Mouse (Mus musculus): ENCODE data around the gene Atp6v0a1. TPM values are rescaled to one million over a fixed set of nuclear protein-coding genes. Genes with fewer than 3 reads are reported as not detected.

Atp6v0a1 gene
- polyA plus RNA-seq, 1 experiment = 26.7 TPM

- H3K4me1 ChIP-seq (ENCODE audit: control insufficient read depth, insufficient read depth, insufficient read length, low read length) = peaks cover 1% of the 10 kb centered on the region; the same call in 1 of the 2 replicates
- peak within 1 kb of the TSS; percentile 58 for H3K27ac ChIP-seq (replicated peaks; ENCODE audit: low read depth, low read length)
- H3K4me3 ChIP-seq (ENCODE audit: insufficient read depth, low read depth, low read length) = peak within 1 kb of the TSS; percentile 77
Measured at GRCm38 (mm10) chr11:101069391-101070188, 60.3 kb downstream of the Atp6v0a1 start, which contains the start of gene Naglu. Naglu (plus strand) TSS chr11:101070012.

GRCm38 (mm10) chr11:101070189-101070527 lies 60.9 kb downstream of the Atp6v0a1 start:
- H3K27ac ChIP-seq (replicated peaks; ENCODE audit: low read depth, low read length) = no peak overlapping the region
- H3K4me1 ChIP-seq (ENCODE audit: control insufficient read depth, insufficient read depth, insufficient read length, low read length) = no peaks in the 10 kb centered on the region
- peak overlapping the region; percentile 77 for H3K4me3 ChIP-seq (ENCODE audit: insufficient read depth, low read depth, low read length)

GRCm38 (mm10) chr11:101070987-101071386 lies 61.7 kb downstream of the Atp6v0a1 start:
- no peaks in the 10 kb centered on the region for H3K4me1 ChIP-seq (ENCODE audit: control insufficient read depth, insufficient read depth, insufficient read length, low read length)
- no peak overlapping the region for H3K27ac ChIP-seq (replicated peaks; ENCODE audit: low read depth, low read length)
- no peak overlapping the region; the same call in 1 of the 2 replicates for H3K4me3 ChIP-seq (ENCODE audit: insufficient read depth, low read depth, low read length)

GRCm38 (mm10) chr11:101071810-101072428 lies 62.7 kb downstream of the Atp6v0a1 start:
- no peak overlapping the region for H3K4me3 ChIP-seq (ENCODE audit: insufficient read depth, low read depth, low read length)
- H3K27ac ChIP-seq (replicated peaks; ENCODE audit: low read depth, low read length) = no peak overlapping the region
- no peaks in the 10 kb centered on the region for H3K4me1 ChIP-seq (ENCODE audit: control insufficient read depth, insufficient read depth, insufficient read length, low read length)

- Histone ChIP-seq H3K4me1 (ENCODE audit: control insufficient read depth, insufficient read depth, insufficient read length, low read length) (no peaks in the 10 kb centered on the region), H3K4me3 (ENCODE audit: insufficient read depth, low read depth, low read length) (no peak within 1 kb of the TSS), H3K27ac (replicated peaks; ENCODE audit: low read depth, low read length) (no peak within 1 kb of the TSS)
Measured at GRCm38 (mm10) chr11:101078121-101078520, 68.9 kb downstream of the Atp6v0a1 start, which contains the start of gene Hsd17b1. Hsd17b1 (plus strand) TSS chr11:101078411.

- no peak overlapping the region for H3K4me3 ChIP-seq (ENCODE audit: insufficient read depth, low read depth, low read length)
- no peaks in the 10 kb centered on the region for H3K4me1 ChIP-seq (ENCODE audit: control insufficient read depth, insufficient read depth, insufficient read length, low read length)
- no peak overlapping the region for H3K27ac ChIP-seq (replicated peaks; ENCODE audit: low read depth, low read length)
Measured at GRCm38 (mm10) chr11:101079746-101080145, 70.5 kb downstream of the Atp6v0a1 start.

GRCm38 (mm10) chr11:101080421-101080820 lies 71.2 kb downstream of the Atp6v0a1 start:
- H3K27ac ChIP-seq (replicated peaks; ENCODE audit: low read depth, low read length) = no peak overlapping the region
- H3K4me1 ChIP-seq (ENCODE audit: control insufficient read depth, insufficient read depth, insufficient read length, low read length) = no peaks in the 10 kb centered on the region
- no peak overlapping the region for H3K4me3 ChIP-seq (ENCODE audit: insufficient read depth, low read depth, low read length)

GRCm38 (mm10) chr11:101081659-101082058 lies 72.4 kb downstream of the Atp6v0a1 start:
- H3K4me3 ChIP-seq (ENCODE audit: insufficient read depth, low read depth, low read length) = peak overlapping the region; percentile 60
- no peaks in the 10 kb centered on the region for H3K4me1 ChIP-seq (ENCODE audit: control insufficient read depth, insufficient read depth, insufficient read length, low read length)
- H3K27ac ChIP-seq (replicated peaks; ENCODE audit: low read depth, low read length) = peak overlapping the region; percentile 63

- Histone ChIP-seq H3K27ac (replicated peaks; ENCODE audit: low read depth, low read length) (peak within 1 kb of the TSS; percentile 79), H3K4me1 (ENCODE audit: control insufficient read depth, insufficient read depth, insufficient read length, low read length) (no peaks in the 10 kb centered on the region), H3K4me3 (ENCODE audit: insufficient read depth, low read depth, low read length) (peak within 1 kb of the TSS; percentile 86)
Measured at GRCm38 (mm10) chr11:101082208-101083082, 73.2 kb downstream of the Atp6v0a1 start, which contains the start of gene Coasy. Coasy (plus strand) TSS chr11:101082565.

DNA sequence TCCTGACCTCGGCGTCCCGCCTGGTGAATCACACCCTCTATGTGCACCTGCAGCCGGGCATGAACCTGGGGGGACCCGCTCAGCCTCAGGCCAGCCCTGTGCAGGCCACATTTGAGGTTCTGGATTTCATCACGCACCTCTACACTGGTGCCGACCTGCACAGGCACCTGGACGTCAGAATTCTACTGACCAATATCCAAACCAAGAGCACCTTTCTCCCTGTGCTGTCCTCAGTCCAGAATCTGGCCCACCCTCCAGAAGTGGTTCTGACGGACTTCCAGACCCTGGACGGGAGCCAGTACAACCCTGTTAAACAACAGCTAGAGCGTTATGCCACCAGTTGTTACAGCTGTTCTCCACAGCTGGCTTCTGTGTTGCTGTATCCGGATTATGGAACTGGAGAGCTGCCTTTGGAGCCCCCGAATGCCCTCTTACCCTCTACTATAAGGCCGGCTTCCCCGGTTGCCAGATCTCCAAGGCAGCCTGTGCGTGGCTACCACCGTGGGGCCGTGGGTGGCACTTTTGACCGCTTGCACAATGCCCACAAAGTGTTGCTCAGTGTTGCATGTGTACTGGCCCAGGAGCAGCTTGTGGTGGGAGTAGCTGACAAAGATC lies 73.9 kb downstream of the Atp6v0a1 start:
- Histone ChIP-seq H3K27ac (replicated peaks; ENCODE audit: low read depth, low read length) (peak overlapping the region; percentile 79), H3K4me1 (ENCODE audit: control insufficient read depth, insufficient read depth, insufficient read length, low read length) (peaks cover 4% of the 10 kb centered on the region; the same call in 1 of the 2 replicates), H3K4me3 (ENCODE audit: insufficient read depth, low read depth, low read length) (peak overlapping the region; percentile 86)

- peaks cover 5% of the 10 kb centered on the region for H3K4me1 ChIP-seq (ENCODE audit: control insufficient read depth, insufficient read depth, insufficient read length, low read length)
Measured at GRCm38 (mm10) chr11:101084246-101084645, 75.0 kb downstream of the Atp6v0a1 start.

DNA sequence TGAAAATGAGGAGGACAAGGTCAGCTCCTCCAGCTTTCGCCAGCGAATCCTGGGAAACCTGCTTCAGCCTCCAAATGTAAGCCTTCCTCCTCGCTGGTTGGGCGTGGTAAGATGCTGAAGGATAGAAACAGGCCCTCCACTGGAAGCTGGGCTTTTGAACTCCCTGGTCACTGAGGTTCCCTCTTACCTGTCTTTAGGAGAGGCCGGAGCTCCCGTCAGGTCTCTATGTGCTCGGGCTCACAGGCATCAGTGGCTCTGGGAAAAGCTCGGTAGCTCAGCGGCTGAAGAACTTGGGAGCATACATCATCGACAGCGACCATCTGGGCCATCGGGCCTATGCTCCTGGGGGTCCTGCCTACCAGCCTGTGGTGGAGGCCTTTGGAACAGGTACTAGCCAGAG lies 75.6 kb downstream of the Atp6v0a1 start:
- H3K27ac ChIP-seq (replicated peaks; ENCODE audit: low read depth, low read length) = no peak overlapping the region
- no peak overlapping the region for H3K4me3 ChIP-seq (ENCODE audit: insufficient read depth, low read depth, low read length)
- peaks cover 10% of the 10 kb centered on the region for H3K4me1 ChIP-seq (ENCODE audit: control insufficient read depth, insufficient read depth, insufficient read length, low read length)

More at GRCm38 (mm10) chr11:101084246-101084645, 75.0 kb downstream of the Atp6v0a1 start:
- no peak overlapping the region for H3K27ac ChIP-seq (replicated peaks; ENCODE audit: low read depth, low read length)
- H3K4me3 ChIP-seq (ENCODE audit: insufficient read depth, low read depth, low read length) = no peak overlapping the region

DNA sequence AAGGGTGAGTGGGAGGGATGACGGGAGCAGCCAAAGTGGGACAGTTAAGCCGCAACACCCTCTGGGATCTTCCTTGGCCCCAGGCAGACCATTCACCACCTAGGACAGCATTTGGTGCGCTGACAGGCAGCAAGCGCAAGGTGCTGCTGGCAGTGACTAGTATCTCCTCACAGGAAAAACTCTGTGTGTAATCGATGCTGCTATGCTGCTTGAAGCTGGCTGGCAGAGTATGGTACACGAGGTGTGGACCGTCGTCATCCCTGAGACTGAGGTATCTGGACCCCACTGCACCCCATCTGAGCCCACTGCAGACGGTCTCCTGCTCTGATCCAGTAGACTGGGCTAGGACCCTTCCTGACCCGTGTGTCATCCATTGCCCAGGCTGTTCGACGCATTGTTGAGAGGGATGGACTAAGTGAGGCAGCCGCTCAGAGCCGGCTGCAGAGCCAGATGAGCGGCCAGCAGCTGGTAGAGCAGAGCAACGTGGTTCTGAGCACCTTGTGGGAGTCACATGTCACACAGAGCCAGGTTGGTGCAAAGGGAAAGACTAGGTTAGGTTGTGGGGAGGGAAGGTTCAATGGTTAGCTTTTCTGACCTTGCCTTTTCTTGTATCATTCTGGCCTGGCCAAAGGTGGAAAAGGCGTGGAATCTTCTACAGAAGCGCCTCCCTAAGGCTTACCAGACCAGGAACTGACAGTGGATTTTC lies 76.5 kb downstream of the Atp6v0a1 start:
- Histone ChIP-seq H3K4me1 (ENCODE audit: control insufficient read depth, insufficient read depth, insufficient read length, low read length) (peaks cover 10% of the 10 kb centered on the region), H3K4me3 (ENCODE audit: insufficient read depth, low read depth, low read length) (no peak overlapping the region), H3K27ac (replicated peaks; ENCODE audit: low read depth, low read length) (no peak overlapping the region)

DNA sequence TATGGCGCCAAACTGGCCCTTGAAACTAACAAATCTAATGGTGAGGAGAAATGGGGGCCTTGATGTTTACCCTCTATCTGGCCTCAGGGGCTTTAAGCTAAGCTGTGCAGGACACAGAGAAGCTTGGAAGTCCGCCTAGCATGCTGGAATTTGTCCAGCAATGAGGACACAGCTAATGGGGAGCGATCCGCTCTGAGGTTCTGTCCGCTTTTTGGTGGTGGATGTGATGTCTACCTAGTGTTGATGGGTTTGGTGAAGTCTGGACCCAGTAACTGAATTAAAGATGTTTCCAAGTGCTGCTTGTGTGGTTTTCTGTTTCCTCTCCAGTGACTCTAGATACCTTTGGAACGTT lies 77.0 kb downstream of the Atp6v0a1 start:
- Histone ChIP-seq H3K27ac (replicated peaks; ENCODE audit: low read depth, low read length) (no peak overlapping the region), H3K4me1 (ENCODE audit: control insufficient read depth, insufficient read depth, insufficient read length, low read length) (peaks cover 10% of the 10 kb centered on the region), H3K4me3 (ENCODE audit: insufficient read depth, low read depth, low read length) (no peak overlapping the region)
